Mouse (Mus musculus) G1E (cell line): Measurements from ENCODE around the gene Cysrt1.

Experiments used
- CTCF ChIP-seq: IDR thresholded peaks from 2 replicates; pipeline ENCODE4 v1.5.1; 2012; ENCODE audit warnings: low read depth, low read length, inconsistent platforms, mixed read lengths
- GATA1 ChIP-seq: IDR thresholded peaks from 2 replicates; pipeline ENCODE4 v1.6.1; 2012; ENCODE audit warnings: borderline replicate concordance, low read length, inconsistent platforms, mixed read lengths
- POLR2AphosphoS5 ChIP-seq: IDR thresholded peaks from 2 replicates; pipeline ENCODE4 v1.6.1; 2012; ENCODE audit warnings: low read depth, low read length, inconsistent platforms; ENCODE audit not compliant: insufficient replicate concordance

DNA sequence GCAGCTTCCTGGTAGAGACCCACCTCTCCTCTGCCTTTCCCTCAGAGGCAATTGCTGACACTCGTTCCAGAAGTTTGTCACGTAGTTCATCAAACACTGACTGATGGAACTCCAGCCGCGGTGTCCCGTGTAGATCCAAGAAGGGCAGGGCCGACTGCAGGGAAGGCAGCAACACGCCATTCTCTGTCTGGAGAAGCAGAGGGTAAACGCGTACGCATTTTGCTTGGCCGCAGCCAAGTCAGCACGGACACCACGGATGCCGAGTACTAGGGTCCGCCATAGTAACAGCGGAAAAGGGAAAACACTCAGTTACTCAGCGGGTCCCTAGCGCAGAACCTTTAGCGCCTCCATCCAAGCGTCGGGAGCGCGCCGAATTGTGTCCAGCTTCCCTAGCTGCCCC, 31.6 kb downstream of the Cysrt1 start:
- no peak for TF ChIP-seq CTCF
- TF ChIP-seq GATA1: no peak
- no peak for TF ChIP-seq POLR2AphosphoS5
